Mouse (Mus musculus) heart, embryonic 11.5 days (tissue): ENCODE measurements at regions not wholly inside any gene's neighbourhood (a gene's known extent, or its start where the extent isn't known, plus 50 kb on each side); places are given as distances from the start of the nearest gene placed in this dataset.

ENCODE experiments used
- ATAC-seq: fragments of 200-750 bp; cut with Nextera tagmentation; replicated peaks from 2 replicates; pipeline ENCODE4 v1.8.0; 2017; ENCODE audit warnings: moderate library complexity; ENCODE audit not compliant: insufficient number of reproducible peaks, low FRiP score, low TSS enrichment
- H3K27ac ChIP-seq: fragments of 300-500 bp; sonication (generic); 2 replicates; pipeline ENCODE4 v1.5.1; 2014; ENCODE audit warnings: mild to moderate bottlenecking, low read depth, low read length
- H3K27me3 ChIP-seq: fragments of 300-500 bp; sonication (generic); 2 replicates; pipeline ENCODE4 v1.6.1; 2014; ENCODE audit warnings: mild to moderate bottlenecking, low read length, mixed read lengths; ENCODE audit not compliant: control insufficient read depth, insufficient read depth
- H3K36me3 ChIP-seq: fragments of 300-500 bp; sonication (generic); 2 replicates; pipeline ENCODE4 v1.6.1; 2014; ENCODE audit warnings: mild to moderate bottlenecking, low read length, moderate library complexity, mixed read lengths; ENCODE audit not compliant: control insufficient read depth, insufficient read depth
- H3K4me1 ChIP-seq: fragments of 300-500 bp; sonication (generic); 2 replicates; pipeline ENCODE4 v1.6.1; 2014; ENCODE audit warnings: low read length; ENCODE audit not compliant: control insufficient read depth, insufficient read depth
- H3K4me2 ChIP-seq: fragments of 300-500 bp; sonication (generic); 2 replicates; pipeline ENCODE4 v1.6.1; 2014; ENCODE audit warnings: mild to moderate bottlenecking, moderate library complexity
- H3K4me3 ChIP-seq: fragments of 300-500 bp; sonication (generic); 2 replicates; pipeline ENCODE4 v1.5.1; 2014; ENCODE audit warnings: low read depth, low read length
- H3K9ac ChIP-seq: fragments of 300-500 bp; sonication (generic); 2 replicates; pipeline ENCODE4 v1.6.1; 2014; ENCODE audit warnings: mild to moderate bottlenecking, low read depth, low read length, moderate library complexity
- H3K9me3 ChIP-seq: fragments of 300-500 bp; sonication (generic); replicated peaks from 2 replicates; pipeline ENCODE4 v1.6.1; 2016; ENCODE audit warnings: low read length; ENCODE audit not compliant: control insufficient read depth
- WGBS: fragments of 180-500 bp; shearing (Covaris S2); extraction: QIAGEN DNeasy Blood & Tissue Kit; methylation state at CpG from one replicate; pipeline ENCODE4 v1.1.7; 2014; ENCODE audit not compliant: insufficient replicate concordance; 5-methylcytosine and 5-hydroxymethylcytosine counted together

GRCm38 (mm10) chr13:99824625-99825024 is 76.3 kb downstream of the Cartpt start:
- Histone ChIP-seq H3K27ac (no peak overlapping the region), H3K4me1 (no peaks in the 10 kb centered on the region), H3K27me3 (no peaks in the 10 kb centered on the region), H3K9ac (no peak overlapping the region), H3K9me3 (no peaks in the 10 kb centered on the region), H3K36me3 (no peaks in the 10 kb centered on the region), H3K4me3 (no peak overlapping the region), H3K4me2 (no peak overlapping the region)
- ATAC-seq, result no peak
- WGBS, result 69% methylated on average over 8 of the region's 8 CpGs

GRCm38 (mm10) chr13:99816666-99817065 is 84.2 kb downstream of the Cartpt start:
- 43% methylated on average over 6 of the region's 6 CpGs for WGBS
- Histone ChIP-seq H3K4me2 (no peak overlapping the region), H3K27ac (no peak overlapping the region), H3K9ac (no peak overlapping the region), H3K36me3 (no peaks in the 10 kb centered on the region), H3K4me3 (no peak overlapping the region), H3K4me1 (peaks cover 4% of the 10 kb centered on the region; the same call in 1 of the 2 replicates), H3K9me3 (no peaks in the 10 kb centered on the region), H3K27me3 (no peaks in the 10 kb centered on the region)
- no peak for ATAC-seq

- Histone ChIP-seq H3K36me3 (no peaks in the 10 kb centered on the region), H3K9me3 (no peaks in the 10 kb centered on the region), H3K27ac (no peak overlapping the region), H3K9ac (no peak overlapping the region), H3K4me1 (peaks cover 4% of the 10 kb centered on the region; the same call in 1 of the 2 replicates), H3K27me3 (no peaks in the 10 kb centered on the region), H3K4me3 (no peak overlapping the region), H3K4me2 (no peak overlapping the region)
- 80% methylated on average over 6 of the region's 6 CpGs for WGBS
- ATAC-seq, result no peak
Measured at GRCm38 (mm10) chr13:99815786-99816185, 85.1 kb downstream of the Cartpt start.

GRCm38 (mm10) chr13:99814801-99815200 is 86.1 kb downstream of the Cartpt start:
- H3K9me3 ChIP-seq, result no peaks in the 10 kb centered on the region
- H3K4me2 ChIP-seq, result no peak overlapping the region
- no peak overlapping the region for H3K27ac ChIP-seq
- no peak overlapping the region for H3K4me3 ChIP-seq
- H3K9ac ChIP-seq, result no peak overlapping the region
- peaks cover 4% of the 10 kb centered on the region; the same call in 1 of the 2 replicates for H3K4me1 ChIP-seq
- WGBS, result 70% methylated on average over 2 of the region's 2 CpGs
- no peaks in the 10 kb centered on the region for H3K27me3 ChIP-seq
- H3K36me3 ChIP-seq, result no peaks in the 10 kb centered on the region
- ATAC-seq, result no peak

- no peak overlapping the region for H3K27ac ChIP-seq
- ATAC-seq, result no peak
- WGBS, result 11% methylated on average over 6 of the region's 6 CpGs
Measured at GRCm38 (mm10) chr13:99814033-99814556, 86.8 kb downstream of the Cartpt start.

GRCm38 (mm10) chr13:99794448-99794847 is 106.4 kb downstream of the Cartpt start:
- WGBS, result 48% methylated on average over 6 of the region's 6 CpGs
- Histone ChIP-seq H3K9me3 (no peaks in the 10 kb centered on the region), H3K27ac (no peak overlapping the region), H3K9ac (no peak overlapping the region), H3K27me3 (no peaks in the 10 kb centered on the region), H3K4me1 (peaks cover 12% of the 10 kb centered on the region), H3K36me3 (no peaks in the 10 kb centered on the region), H3K4me2 (no peak overlapping the region), H3K4me3 (no peak overlapping the region)
- ATAC-seq, result no peak

More at GRCm38 (mm10) chr13:99814033-99814556, 86.8 kb downstream of the Cartpt start:
- no peaks in the 10 kb centered on the region for H3K9me3 ChIP-seq
- no peak overlapping the region for H3K4me3 ChIP-seq
- no peak overlapping the region for H3K9ac ChIP-seq
- H3K27me3 ChIP-seq, result no peaks in the 10 kb centered on the region
- peaks cover 4% of the 10 kb centered on the region; the same call in 1 of the 2 replicates for H3K4me1 ChIP-seq
- H3K36me3 ChIP-seq, result no peaks in the 10 kb centered on the region
- no peak overlapping the region for H3K4me2 ChIP-seq

- Histone ChIP-seq H3K4me2 (no peak overlapping the region), H3K4me3 (no peak overlapping the region), H3K36me3 (no peaks in the 10 kb centered on the region), H3K9me3 (no peaks in the 10 kb centered on the region), H3K4me1 (peaks cover 12% of the 10 kb centered on the region), H3K27me3 (no peaks in the 10 kb centered on the region), H3K27ac (no peak overlapping the region), H3K9ac (no peak overlapping the region)
- 45% methylated on average over 7 of the region's 7 CpGs for WGBS
- ATAC-seq, result no peak
Measured at GRCm38 (mm10) chr13:99793786-99794435, 107.0 kb downstream of the Cartpt start.

- WGBS, result 71% methylated on average over 6 of the region's 6 CpGs
Measured at GRCm38 (mm10) chr13:99793001-99793400, 107.9 kb downstream of the Cartpt start.

GRCm38 (mm10) chr13:99790951-99791350 is 109.9 kb downstream of the Cartpt start:
- Histone ChIP-seq H3K9me3 (no peaks in the 10 kb centered on the region), H3K9ac (no peak overlapping the region), H3K27ac (no peak overlapping the region), H3K4me2 (no peak overlapping the region), H3K4me3 (no peak overlapping the region), H3K36me3 (no peaks in the 10 kb centered on the region), H3K4me1 (peaks cover 12% of the 10 kb centered on the region), H3K27me3 (no peaks in the 10 kb centered on the region)
- WGBS, result 82% methylated on average over 5 of the region's 5 CpGs
- ATAC-seq, result no peak

More at GRCm38 (mm10) chr13:99793001-99793400, 107.9 kb downstream of the Cartpt start:
- Histone ChIP-seq H3K4me3 (no peak overlapping the region), H3K27me3 (no peaks in the 10 kb centered on the region), H3K9ac (no peak overlapping the region), H3K4me1 (peaks cover 12% of the 10 kb centered on the region), H3K27ac (no peak overlapping the region), H3K4me2 (no peak overlapping the region), H3K9me3 (no peaks in the 10 kb centered on the region), H3K36me3 (no peaks in the 10 kb centered on the region)
- ATAC-seq, result no peak
